Mouse (Mus musculus): ENCODE data around the gene Scaf4. TPM values are rescaled to one million over a fixed set of nuclear protein-coding genes. Genes with fewer than 3 reads are reported as not detected.

Scaf4 gene
- polyA plus RNA-seq, 1 experiment from 2014 or later, result 7.9 TPM

- ATAC-seq (ENCODE audit: low read depth), result no peak
- Histone ChIP-seq H3K27ac (ENCODE audit: low read length) (no peak overlapping the region), H3K4me1 (ENCODE audit: control insufficient read depth, low read depth, low read length) (no peaks in the 10 kb centered on the region), H3K9me3 (replicated peaks; ENCODE audit: control insufficient read depth, low read length) (no peaks in the 10 kb centered on the region), H3K27me3 (ENCODE audit: control insufficient read depth, insufficient read depth, low read depth, low read length) (no peaks in the 10 kb centered on the region), H3K9ac (ENCODE audit: low read depth, low read length) (no peak overlapping the region), H3K36me3 (ENCODE audit: control insufficient read depth, insufficient read depth) (no peaks in the 10 kb centered on the region), H3K4me2 (ENCODE audit: low read depth, low read length) (no peak overlapping the region), H3K4me3 (ENCODE audit: low read depth, low read length) (no peak overlapping the region)
- 41% methylated on average over 4 of the region's 4 CpGs for WGBS (ENCODE audit: insufficient replicate concordance)
Measured at GRCm38 (mm10) chr16:90315881-90316280, 31.6 kb upstream of the Scaf4 start.

DNA sequence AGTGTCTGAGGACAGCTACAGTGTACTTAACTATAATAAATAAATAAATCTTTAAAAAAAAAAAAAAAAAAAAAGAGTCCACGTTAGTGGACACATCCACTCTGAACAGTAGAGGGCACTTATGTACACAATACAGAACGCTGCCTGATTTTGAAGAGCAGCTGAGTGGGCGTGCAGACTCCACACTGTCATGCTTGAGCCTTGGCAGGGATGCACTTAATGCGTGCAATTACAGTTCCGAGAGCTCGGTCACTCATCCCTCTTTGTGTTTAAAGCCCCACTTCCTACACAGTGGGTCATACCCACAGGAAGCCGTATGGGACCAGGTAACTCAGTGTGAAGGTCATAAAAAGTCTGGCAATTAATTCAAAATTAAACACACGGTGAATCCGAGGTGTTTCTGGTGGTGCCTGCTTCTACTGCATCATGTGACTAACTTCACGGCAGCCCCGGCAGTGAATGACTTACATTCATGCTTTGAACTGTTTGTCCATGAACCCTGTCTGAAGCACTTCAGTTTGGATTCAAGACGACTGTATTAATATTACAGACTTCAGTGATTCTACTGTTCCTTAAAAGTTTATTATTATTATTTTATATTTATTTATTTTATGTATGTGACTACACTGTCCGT, 28.3 kb upstream of the Scaf4 start:
- no peaks in the 10 kb centered on the region for H3K36me3 ChIP-seq (ENCODE audit: control insufficient read depth, insufficient read depth)
- no peak overlapping the region for H3K4me3 ChIP-seq (ENCODE audit: low read depth, low read length)
- no peak for ATAC-seq (ENCODE audit: low read depth)

DNA sequence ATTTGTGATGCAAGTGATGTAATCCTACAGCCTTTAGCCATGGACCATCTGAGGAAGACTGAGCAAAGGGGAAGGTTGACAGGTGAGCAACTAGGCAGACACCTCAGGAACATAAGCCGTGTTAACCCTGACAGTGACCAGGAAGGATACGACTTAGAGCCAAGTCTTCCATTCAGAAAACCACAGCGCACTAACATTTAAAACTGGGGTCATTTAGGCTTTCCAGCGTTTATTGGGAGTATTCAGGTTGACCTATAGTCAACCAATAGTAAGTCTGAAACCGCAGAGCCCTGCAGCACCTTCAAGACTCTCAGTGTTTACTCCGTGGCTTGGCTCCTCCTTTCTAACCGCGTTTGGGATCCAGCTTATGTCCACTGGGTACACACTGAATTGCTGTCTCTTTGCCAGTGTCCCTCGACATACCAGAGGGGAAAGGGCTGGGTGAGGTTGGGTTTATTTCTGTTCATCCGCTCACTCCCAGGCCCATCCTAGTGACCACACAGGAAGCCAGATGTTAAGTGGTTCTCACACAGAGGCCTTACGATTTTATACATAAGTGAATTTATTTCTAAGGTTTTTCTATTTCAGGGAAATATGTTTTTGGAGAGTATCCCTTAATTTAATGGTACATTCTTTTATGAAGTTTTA, 26.3 kb upstream of the Scaf4 start:
- Histone ChIP-seq H3K4me1 (ENCODE audit: control insufficient read depth, low read depth, low read length) (no peaks in the 10 kb centered on the region), H3K4me2 (ENCODE audit: low read depth, low read length) (no peak overlapping the region), H3K27ac (ENCODE audit: low read length) (no peak overlapping the region), H3K9ac (ENCODE audit: low read depth, low read length) (no peak overlapping the region), H3K4me3 (ENCODE audit: low read depth, low read length) (no peak overlapping the region), H3K36me3 (ENCODE audit: control insufficient read depth, insufficient read depth) (no peaks in the 10 kb centered on the region), H3K9me3 (replicated peaks; ENCODE audit: control insufficient read depth, low read length) (no peaks in the 10 kb centered on the region), H3K27me3 (ENCODE audit: control insufficient read depth, insufficient read depth, low read depth, low read length) (no peaks in the 10 kb centered on the region)
- no peak for ATAC-seq (ENCODE audit: low read depth)
- 40% methylated on average over 11 of the region's 11 CpGs for WGBS (ENCODE audit: insufficient replicate concordance)

More for the DNA sequence above, 28.3 kb upstream of the Scaf4 start:
- Histone ChIP-seq H3K9me3 (replicated peaks; ENCODE audit: control insufficient read depth, low read length) (no peaks in the 10 kb centered on the region), H3K4me1 (ENCODE audit: control insufficient read depth, low read depth, low read length) (no peaks in the 10 kb centered on the region), H3K4me2 (ENCODE audit: low read depth, low read length) (no peak overlapping the region), H3K27me3 (ENCODE audit: control insufficient read depth, insufficient read depth, low read depth, low read length) (no peaks in the 10 kb centered on the region), H3K27ac (ENCODE audit: low read length) (no peak overlapping the region), H3K9ac (ENCODE audit: low read depth, low read length) (no peak overlapping the region)
- WGBS (ENCODE audit: insufficient replicate concordance), result 64% methylated on average over 13 of the region's 13 CpGs

DNA sequence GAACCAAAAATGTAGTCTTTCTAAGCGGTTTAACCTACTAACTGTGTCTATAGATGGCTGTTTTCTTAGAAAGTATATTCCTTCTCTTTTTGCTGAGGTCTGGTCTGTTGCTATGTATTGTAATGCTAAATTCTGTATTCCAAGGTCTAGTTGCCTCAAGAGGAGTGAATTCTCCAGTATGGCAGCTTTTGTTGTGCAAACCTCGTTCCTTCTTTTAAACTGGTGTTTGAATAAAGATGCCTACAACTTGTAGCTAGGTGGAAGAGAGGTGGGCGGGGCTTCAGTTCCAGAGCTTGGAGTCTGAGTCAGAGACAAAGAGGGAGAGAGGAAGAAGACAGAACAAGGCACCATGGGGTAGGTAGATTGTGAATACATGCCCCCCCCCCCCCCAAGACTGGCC, 25.5 kb upstream of the Scaf4 start:
- no peaks in the 10 kb centered on the region for H3K9me3 ChIP-seq (replicated peaks; ENCODE audit: control insufficient read depth, low read length)
- no peaks in the 10 kb centered on the region for H3K36me3 ChIP-seq (ENCODE audit: control insufficient read depth, insufficient read depth)
- no peaks in the 10 kb centered on the region for H3K4me1 ChIP-seq (ENCODE audit: control insufficient read depth, low read depth, low read length)
- no peak overlapping the region for H3K4me3 ChIP-seq (ENCODE audit: low read depth, low read length)
- no peaks in the 10 kb centered on the region for H3K27me3 ChIP-seq (ENCODE audit: control insufficient read depth, insufficient read depth, low read depth, low read length)
- H3K4me2 ChIP-seq (ENCODE audit: low read depth, low read length), result no peak overlapping the region
- ATAC-seq (ENCODE audit: low read depth), result no peak
- WGBS (ENCODE audit: insufficient replicate concordance), result 57% methylated on average over 3 of the region's 3 CpGs
- no peak overlapping the region for H3K27ac ChIP-seq (ENCODE audit: low read length)
- no peak overlapping the region for H3K9ac ChIP-seq (ENCODE audit: low read depth, low read length)

GRCm38 (mm10) chr16:90303988-90304299, 19.6 kb upstream of the Scaf4 start:
- no peaks in the 10 kb centered on the region for H3K36me3 ChIP-seq (ENCODE audit: control insufficient read depth, insufficient read depth)
- no peak for ATAC-seq (ENCODE audit: low read depth)
- 80% methylated on average over 2 of the region's 2 CpGs for WGBS (ENCODE audit: insufficient replicate concordance)
- no peak overlapping the region for H3K4me2 ChIP-seq (ENCODE audit: low read depth, low read length)
- no peak overlapping the region for H3K9ac ChIP-seq (ENCODE audit: low read depth, low read length)
- no peak overlapping the region for H3K4me3 ChIP-seq (ENCODE audit: low read depth, low read length)
- no peaks in the 10 kb centered on the region for H3K4me1 ChIP-seq (ENCODE audit: control insufficient read depth, low read depth, low read length)
- no peak overlapping the region for H3K27ac ChIP-seq (ENCODE audit: low read length)
- H3K9me3 ChIP-seq (replicated peaks; ENCODE audit: control insufficient read depth, low read length), result no peaks in the 10 kb centered on the region
- peaks cover 5% of the 10 kb centered on the region; the same call in 1 of the 2 replicates for H3K27me3 ChIP-seq (ENCODE audit: control insufficient read depth, insufficient read depth, low read depth, low read length)

- no peak for ATAC-seq (ENCODE audit: low read depth)
- Histone ChIP-seq H3K9me3 (replicated peaks; ENCODE audit: control insufficient read depth, low read length) (no peaks in the 10 kb centered on the region), H3K9ac (ENCODE audit: low read depth, low read length) (no peak overlapping the region), H3K27me3 (ENCODE audit: control insufficient read depth, insufficient read depth, low read depth, low read length) (peaks cover 10% of the 10 kb centered on the region), H3K4me2 (ENCODE audit: low read depth, low read length) (no peak overlapping the region), H3K4me3 (ENCODE audit: low read depth, low read length) (no peak overlapping the region), H3K4me1 (ENCODE audit: control insufficient read depth, low read depth, low read length) (no peaks in the 10 kb centered on the region), H3K27ac (ENCODE audit: low read length) (no peak overlapping the region), H3K36me3 (ENCODE audit: control insufficient read depth, insufficient read depth) (no peaks in the 10 kb centered on the region)
- WGBS (ENCODE audit: insufficient replicate concordance), result 68% methylated on average over 9 of the region's 9 CpGs
Measured at GRCm38 (mm10) chr16:90303286-90303987, 19.1 kb upstream of the Scaf4 start.

DNA sequence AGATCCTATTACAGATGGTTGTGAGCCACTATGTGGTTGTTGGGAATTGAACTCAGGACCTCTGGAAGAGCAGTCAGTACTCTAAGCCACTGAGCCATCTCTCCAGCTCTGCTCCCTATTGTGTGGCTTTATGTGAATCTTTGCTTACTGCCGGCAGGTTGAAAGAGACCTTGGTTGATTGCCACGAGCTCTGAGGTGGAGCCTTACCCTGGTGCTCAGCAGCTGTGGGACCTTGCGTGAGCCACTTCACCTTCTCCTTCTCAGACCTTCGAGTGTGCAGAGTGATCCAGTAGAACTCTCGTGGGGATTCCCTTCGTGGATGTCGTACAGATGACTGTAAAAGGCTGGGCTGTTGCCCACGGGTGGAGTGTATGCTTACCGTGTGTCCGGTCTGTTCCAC, 17.4 kb upstream of the Scaf4 start:
- Histone ChIP-seq H3K9ac (ENCODE audit: low read depth, low read length) (no peak overlapping the region), H3K4me1 (ENCODE audit: control insufficient read depth, low read depth, low read length) (no peaks in the 10 kb centered on the region), H3K9me3 (replicated peaks; ENCODE audit: control insufficient read depth, low read length) (no peaks in the 10 kb centered on the region), H3K27me3 (ENCODE audit: control insufficient read depth, insufficient read depth, low read depth, low read length) (peaks cover 17% of the 10 kb centered on the region), H3K4me2 (ENCODE audit: low read depth, low read length) (no peak overlapping the region), H3K36me3 (ENCODE audit: control insufficient read depth, insufficient read depth) (no peaks in the 10 kb centered on the region), H3K4me3 (ENCODE audit: low read depth, low read length) (no peak overlapping the region), H3K27ac (ENCODE audit: low read length) (no peak overlapping the region)
- ATAC-seq (ENCODE audit: low read depth), result no peak
- WGBS (ENCODE audit: insufficient replicate concordance), result 67% methylated on average over 10 of the region's 10 CpGs

GRCm38 (mm10) chr16:90300896-90301295, 16.6 kb upstream of the Scaf4 start:
- Histone ChIP-seq H3K36me3 (ENCODE audit: control insufficient read depth, insufficient read depth) (no peaks in the 10 kb centered on the region), H3K27ac (ENCODE audit: low read length) (no peak overlapping the region), H3K9me3 (replicated peaks; ENCODE audit: control insufficient read depth, low read length) (no peaks in the 10 kb centered on the region), H3K9ac (ENCODE audit: low read depth, low read length) (no peak overlapping the region), H3K4me2 (ENCODE audit: low read depth, low read length) (no peak overlapping the region), H3K4me1 (ENCODE audit: control insufficient read depth, low read depth, low read length) (no peaks in the 10 kb centered on the region), H3K27me3 (ENCODE audit: control insufficient read depth, insufficient read depth, low read depth, low read length) (peaks cover 17% of the 10 kb centered on the region), H3K4me3 (ENCODE audit: low read depth, low read length) (no peak overlapping the region)
- no peak for ATAC-seq (ENCODE audit: low read depth)
- 64% methylated on average over 11 of the region's 11 CpGs for WGBS (ENCODE audit: insufficient replicate concordance)

- ATAC-seq (ENCODE audit: low read depth), result no peak
- Histone ChIP-seq H3K9ac (ENCODE audit: low read depth, low read length) (no peak overlapping the region), H3K4me3 (ENCODE audit: low read depth, low read length) (no peak overlapping the region), H3K4me2 (ENCODE audit: low read depth, low read length) (no peak overlapping the region), H3K9me3 (replicated peaks; ENCODE audit: control insufficient read depth, low read length) (no peaks in the 10 kb centered on the region), H3K4me1 (ENCODE audit: control insufficient read depth, low read depth, low read length) (no peaks in the 10 kb centered on the region), H3K36me3 (ENCODE audit: control insufficient read depth, insufficient read depth) (no peaks in the 10 kb centered on the region), H3K27ac (ENCODE audit: low read length) (no peak overlapping the region), H3K27me3 (ENCODE audit: control insufficient read depth, insufficient read depth, low read depth, low read length) (peaks cover 17% of the 10 kb centered on the region)
Measured at GRCm38 (mm10) chr16:90299591-90299990, 15.3 kb upstream of the Scaf4 start.

Measured in liver, embryonic 16.5 days (tissue).